Mouse (Mus musculus) layer of hippocampus, postnatal 36 days (tissue): Measurements from ENCODE around the gene Olfr1107. TPM values are rescaled to one million over a fixed set of nuclear protein-coding genes. Genes with fewer than 3 reads are reported as not detected.

Experiments used
- DNase-seq, 2 experiments: peaks; one replicate each; pipeline ENCODE4 v3.0.0; 2022
- total RNA-seq, 2 experiments: library from RNA; stranded (reverse); gene quantifications; 2 replicates each; pipeline ENCODE4 v1.2.3; 2021

The Olfr1107 gene
- total RNA-seq = not detected

DNA sequence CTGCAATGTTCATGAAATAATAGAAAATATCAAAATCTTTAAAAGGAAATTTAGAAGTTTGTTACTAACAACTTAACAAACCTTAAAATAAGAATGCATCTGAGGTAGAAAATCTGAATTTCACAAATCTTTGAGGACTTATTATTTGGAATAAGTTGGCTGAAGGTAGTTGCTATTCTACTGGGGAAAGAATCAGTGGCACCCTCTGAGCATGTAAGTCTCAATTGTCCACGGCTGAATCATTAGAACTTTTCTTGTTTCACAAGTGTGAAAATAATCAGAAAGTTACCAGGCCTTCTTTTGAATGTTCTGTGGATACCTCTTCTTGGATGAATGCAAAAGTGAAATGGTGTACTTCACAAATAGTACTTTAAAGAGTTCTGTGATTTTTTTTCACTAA lies at the start of gene Olfr1107:
Gene Olfr1107 (minus strand): TSS at position 101 of the 400 bp plus-strand sequence.
- no peak for DNase-seq

DNA sequence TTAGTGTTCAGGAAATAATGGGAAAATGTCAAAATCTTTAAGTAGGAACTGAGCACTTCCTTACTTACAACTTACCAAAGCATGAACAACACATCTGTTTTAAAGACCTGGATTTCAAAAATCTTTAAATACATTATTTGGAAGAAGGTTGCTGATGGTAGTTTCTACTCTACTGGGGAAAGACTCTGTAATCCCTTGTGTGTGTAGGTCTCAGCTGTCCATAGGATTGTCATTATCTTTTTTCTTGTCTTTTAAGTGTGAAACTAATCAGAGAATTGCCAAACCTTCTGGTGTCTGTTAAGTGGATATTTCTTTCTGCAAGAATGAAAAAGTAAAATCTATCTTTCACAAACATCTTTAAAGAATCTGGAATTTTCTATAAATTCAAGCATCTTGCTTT lies 38.9 kb upstream of the Olfr1107 start, which contains the start of gene Olfr259:
Gene Olfr259 (minus strand): TSS at position 101 of the 400 bp plus-strand sequence.
- DNase-seq = no peak

DNA sequence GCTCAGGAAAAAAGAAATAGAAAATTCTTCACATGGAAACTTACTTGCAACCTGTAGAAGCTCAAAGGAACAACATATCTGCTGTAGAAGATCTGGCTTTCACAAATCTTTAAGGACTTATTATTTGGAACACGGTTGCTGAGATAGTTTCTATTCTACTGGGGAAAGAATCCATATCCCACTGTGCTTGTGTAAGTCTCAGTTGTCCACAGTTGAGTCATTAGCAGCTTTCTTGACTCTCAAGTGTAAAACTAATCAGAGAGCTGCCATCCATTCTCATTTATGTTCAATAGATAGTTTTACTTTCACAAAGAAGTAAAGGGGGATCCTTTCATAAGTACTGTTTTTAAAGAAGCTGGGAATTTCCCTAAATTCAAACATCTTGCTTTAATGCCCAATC lies 20.3 kb upstream of the Olfr1107 start, which contains the start of gene Olfr1109:
Gene Olfr1109 (minus strand): TSS at position 101 of the 400 bp plus-strand sequence.
- no peak for DNase-seq

GRCm38 (mm10) chr2:87052173-87052572 lies 23.4 kb downstream of the Olfr1107 start, which contains the start of gene Olfr1106:
Gene Olfr1106 (minus strand): TSS chr2:87052273.
- no peak for DNase-seq

- no peak for DNase-seq
Measured at GRCm38 (mm10) chr2:87036431-87036830, 39.2 kb downstream of the Olfr1107 start, which contains the start of gene Olfr1105. Gene Olfr1105 (minus strand): TSS chr2:87036531.

GRCm38 (mm10) chr2:87026980-87027379 lies 48.6 kb downstream of the Olfr1107 start, which contains the start of gene Olfr1104:
Gene Olfr1104 (minus strand): TSS chr2:87027080.
- no peak for DNase-seq

Other genes with a start within 250 kb of the Olfr1107 start
- not detected for gene Olfr1095, start 224.1 kb downstream of the Olfr1107 start, total RNA-seq
- not detected for gene Gm13723, start 201.0 kb downstream of the Olfr1107 start, total RNA-seq
- gene Olfr1097, start 183.6 kb downstream of the Olfr1107 start, total RNA-seq = not detected
- gene Olfr1098, start 151.3 kb downstream of the Olfr1107 start, total RNA-seq = not detected
- not detected for gene Olfr1099, start 115.1 kb downstream of the Olfr1107 start, total RNA-seq
- gene Olfr1100, start 95.9 kb downstream of the Olfr1107 start, total RNA-seq = not detected
- gene Olfr1101, start 84.6 kb downstream of the Olfr1107 start, total RNA-seq = not detected
- not detected for gene Olfr1102, start 77.4 kb downstream of the Olfr1107 start, total RNA-seq
- not detected for gene Olfr1104, start 48.7 kb downstream of the Olfr1107 start, total RNA-seq
- gene Olfr1105, start 39.3 kb downstream of the Olfr1107 start, total RNA-seq = not detected
- gene Olfr1106, start 23.5 kb downstream of the Olfr1107 start, total RNA-seq = not detected
- gene Olfr1109, start 20.2 kb upstream of the Olfr1107 start, total RNA-seq = not detected
- not detected for gene Olfr259, start 38.8 kb upstream of the Olfr1107 start, total RNA-seq
- gene Olfr1110, start 64.5 kb upstream of the Olfr1107 start, total RNA-seq = not detected
- gene Olfr1111, start 76.8 kb upstream of the Olfr1107 start, total RNA-seq = not detected
- gene Olfr1112, start 112.0 kb upstream of the Olfr1107 start, total RNA-seq = not detected
- gene Olfr1113, start 133.2 kb upstream of the Olfr1107 start, total RNA-seq = not detected
- not detected for gene Olfr1115, start 172.2 kb upstream of the Olfr1107 start, total RNA-seq
- gene Olfr1116, start 191.7 kb upstream of the Olfr1107 start, total RNA-seq = not detected
- not detected for gene Olfr1118, start 231.8 kb upstream of the Olfr1107 start, total RNA-seq